Mouse (Mus musculus): Measurements from ENCODE around the gene Ifi209. TPM values are rescaled to one million over a fixed set of nuclear protein-coding genes. Genes with fewer than 3 reads are reported as not detected.
"Not testable (repeated sequence)": the region's sequence is repeated elsewhere in the genome, so short reads cannot be mapped to it uniquely, and the experiment has no call there.

Ifi209 gene
- polyA plus RNA-seq (2016; fragmentation: Nextera tagmentation; extraction: Ambion mirVana): 0.12 TPM in 1 of 2 replicates, not detected in the other

- H3K9ac ChIP-seq; H3K27ac ChIP-seq; H3K9me3 ChIP-seq; H3K27me3 ChIP-seq; H3K4me1 ChIP-seq; H3K4me2 ChIP-seq (replicated peaks); ATAC-seq (ENCODE audit: insufficient number of reproducible peaks, insufficient read depth, low FRiP score, low TSS enrichment); H3K4me3 ChIP-seq; H3K36me3 ChIP-seq: not testable (repeated sequence)
- 77% methylated on average over 2 of the region's 2 CpGs for WGBS
Observed at GRCm38 (mm10) chr1:173630622-173631021, at the start of gene Ifi209. Gene Ifi209 (plus strand): TSS chr1:173630917.

GRCm38 (mm10) chr1:173589698-173590097 is 41.0 kb upstream of the Ifi209 start:
- H3K9me3 ChIP-seq; H3K9ac ChIP-seq; H3K27me3 ChIP-seq; H3K27ac ChIP-seq; H3K4me2 ChIP-seq (replicated peaks); H3K4me3 ChIP-seq; H3K36me3 ChIP-seq; ATAC-seq (ENCODE audit: insufficient number of reproducible peaks, insufficient read depth, low FRiP score, low TSS enrichment); H3K4me1 ChIP-seq: not testable (repeated sequence)
- WGBS: 87% methylated on average over 2 of the region's 2 CpGs

GRCm38 (mm10) chr1:173598838-173599494 is 31.8 kb upstream of the Ifi209 start, which contains the start of gene Ifi213:
Gene Ifi213 (minus strand): TSS chr1:173599274.
- not testable (repeated sequence) for H3K4me2 ChIP-seq (replicated peaks); H3K27me3 ChIP-seq; H3K4me1 ChIP-seq; H3K9me3 ChIP-seq; H3K36me3 ChIP-seq; H3K27ac ChIP-seq; H3K4me3 ChIP-seq; H3K9ac ChIP-seq; ATAC-seq (ENCODE audit: insufficient number of reproducible peaks, insufficient read depth, low FRiP score, low TSS enrichment)
- WGBS: 76% methylated on average over 3 of the region's 3 CpGs

- not testable (repeated sequence) for H3K9me3 ChIP-seq; H3K27me3 ChIP-seq; H3K4me3 ChIP-seq; H3K4me1 ChIP-seq; H3K27ac ChIP-seq; ATAC-seq (ENCODE audit: insufficient number of reproducible peaks, insufficient read depth, low FRiP score, low TSS enrichment); H3K36me3 ChIP-seq; H3K4me2 ChIP-seq (replicated peaks); H3K9ac ChIP-seq
- 79% methylated on average over 3 of the region's 3 CpGs for WGBS
Observed at GRCm38 (mm10) chr1:173610291-173610690, 20.4 kb upstream of the Ifi209 start.

GRCm38 (mm10) chr1:173622216-173622615 is 8.5 kb upstream of the Ifi209 start:
- 73% methylated on average over 2 of the region's 2 CpGs for WGBS
- H3K4me2 ChIP-seq (replicated peaks); ATAC-seq (ENCODE audit: insufficient number of reproducible peaks, insufficient read depth, low FRiP score, low TSS enrichment); H3K9ac ChIP-seq; H3K9me3 ChIP-seq; H3K36me3 ChIP-seq; H3K4me1 ChIP-seq; H3K27ac ChIP-seq; H3K4me3 ChIP-seq; H3K27me3 ChIP-seq: not testable (repeated sequence)

- no peaks in the 10 kb centered on the region for H3K9me3 ChIP-seq
- H3K27me3 ChIP-seq: no peaks in the 10 kb centered on the region
- H3K9ac ChIP-seq: no peak overlapping the region
- 83% methylated on average over 2 of the region's 2 CpGs for WGBS
- H3K4me3 ChIP-seq: no peak overlapping the region
- H3K27ac ChIP-seq: no peak overlapping the region
- H3K4me2 ChIP-seq (replicated peaks): no peak overlapping the region
- ATAC-seq (ENCODE audit: insufficient number of reproducible peaks, insufficient read depth, low FRiP score, low TSS enrichment): no peak
- H3K36me3 ChIP-seq: no peaks in the 10 kb centered on the region
- no peaks in the 10 kb centered on the region for H3K4me1 ChIP-seq
Observed at GRCm38 (mm10) chr1:173624052-173624451, 6.7 kb upstream of the Ifi209 start.

GRCm38 (mm10) chr1:173626686-173627085 is 4.0 kb upstream of the Ifi209 start:
- Histone ChIP-seq H3K36me3 (no peaks in the 10 kb centered on the region), H3K9ac (no peak overlapping the region), H3K27ac (no peak overlapping the region), H3K4me2 (replicated peaks) (no peak overlapping the region), H3K27me3 (no peaks in the 10 kb centered on the region), H3K9me3 (no peaks in the 10 kb centered on the region), H3K4me1 (no peaks in the 10 kb centered on the region), H3K4me3 (no peak overlapping the region)
- ATAC-seq (ENCODE audit: insufficient number of reproducible peaks, insufficient read depth, low FRiP score, low TSS enrichment): no peak
- 87% methylated on average over 2 of the region's 2 CpGs for WGBS

- Histone ChIP-seq H3K4me1 (no peaks in the 10 kb centered on the region), H3K4me3 (no peak overlapping the region), H3K27ac (no peak overlapping the region), H3K9me3 (no peaks in the 10 kb centered on the region), H3K9ac (no peak overlapping the region), H3K27me3 (no peaks in the 10 kb centered on the region), H3K4me2 (replicated peaks) (no peak overlapping the region), H3K36me3 (no peaks in the 10 kb centered on the region)
- WGBS: 87% methylated on average over 5 of the region's 5 CpGs
- no peak for ATAC-seq (ENCODE audit: insufficient number of reproducible peaks, insufficient read depth, low FRiP score, low TSS enrichment)
Observed at GRCm38 (mm10) chr1:173633969-173634645, 3.4 kb downstream of the Ifi209 start.

GRCm38 (mm10) chr1:173645393-173645792 is 14.7 kb downstream of the Ifi209 start:
- H3K4me3 ChIP-seq: no peak overlapping the region
- H3K4me2 ChIP-seq (replicated peaks): no peak overlapping the region
- WGBS: 76% methylated on average over 2 of the region's 2 CpGs
- no peaks in the 10 kb centered on the region for H3K27me3 ChIP-seq
- no peaks in the 10 kb centered on the region for H3K9me3 ChIP-seq
- no peak overlapping the region for H3K9ac ChIP-seq
- ATAC-seq (ENCODE audit: insufficient number of reproducible peaks, insufficient read depth, low FRiP score, low TSS enrichment): no peak
- H3K27ac ChIP-seq: no peak overlapping the region
- no peaks in the 10 kb centered on the region for H3K4me1 ChIP-seq
- no peaks in the 10 kb centered on the region for H3K36me3 ChIP-seq

GRCm38 (mm10) chr1:173657973-173658372 is 27.3 kb downstream of the Ifi209 start:
- 86% methylated on average over 4 of the region's 4 CpGs for WGBS
- ATAC-seq (ENCODE audit: insufficient number of reproducible peaks, insufficient read depth, low FRiP score, low TSS enrichment): no peak
- H3K27me3 ChIP-seq: no peaks in the 10 kb centered on the region
- no peak overlapping the region for H3K4me2 ChIP-seq (replicated peaks)
- no peaks in the 10 kb centered on the region for H3K36me3 ChIP-seq
- no peak overlapping the region for H3K27ac ChIP-seq
- no peaks in the 10 kb centered on the region for H3K9me3 ChIP-seq
- no peaks in the 10 kb centered on the region for H3K4me1 ChIP-seq
- no peak overlapping the region for H3K9ac ChIP-seq
- no peak overlapping the region for H3K4me3 ChIP-seq

GRCm38 (mm10) chr1:173673458-173674097 is 42.9 kb downstream of the Ifi209 start, which contains the start of gene Ifi208:
Gene Ifi208 (plus strand): TSS chr1:173673675.
- H3K4me3 ChIP-seq; ATAC-seq (ENCODE audit: insufficient number of reproducible peaks, insufficient read depth, low FRiP score, low TSS enrichment): not testable (repeated sequence)
- WGBS: 39% methylated on average over 3 of the region's 3 CpGs

GRCm38 (mm10) chr1:173678605-173679004 is 47.9 kb downstream of the Ifi209 start:
- ATAC-seq (ENCODE audit: insufficient number of reproducible peaks, insufficient read depth, low FRiP score, low TSS enrichment): not testable (repeated sequence)
- 87% methylated on average over 1 of the region's 1 CpGs for WGBS

More at GRCm38 (mm10) chr1:173673458-173674097, 42.9 kb downstream of the Ifi209 start, which contains the start of gene Ifi208:
- H3K4me1 ChIP-seq; H3K27ac ChIP-seq; H3K36me3 ChIP-seq; H3K4me2 ChIP-seq (replicated peaks); H3K9me3 ChIP-seq; H3K27me3 ChIP-seq; H3K9ac ChIP-seq: not testable (repeated sequence)

More at GRCm38 (mm10) chr1:173678605-173679004, 47.9 kb downstream of the Ifi209 start:
- not testable (repeated sequence) for H3K9ac ChIP-seq; H3K27ac ChIP-seq; H3K36me3 ChIP-seq; H3K4me2 ChIP-seq (replicated peaks); H3K9me3 ChIP-seq; H3K27me3 ChIP-seq; H3K4me1 ChIP-seq; H3K4me3 ChIP-seq

Data from embryonic facial prominence, embryonic 12.5 days (tissue).